7 mouse cellular contexts compared by ENCODE assay signal in genomic region chr4:152360855-152361254, GRCm38 (mm10). TPM values are rescaled to one million over a fixed set of nuclear protein-coding genes. Genes with fewer than 3 reads are reported as not detected.
DNase-seq lines count a peak whose midpoint lies in the region; ATAC-seq and TF ChIP-seq lines count a peak whose summit lies in the region.

No protein-coding gene starts in this region.

- H3K36me3 ChIP-seq in E14TG2a.4 (ENCODE audit: insufficient read depth, low read length) (peaks cover 13% of the 10 kb centered on the region), G1E (replicated peaks) (no peaks in the 10 kb centered on the region)
- no peaks in the 10 kb centered on the region for H3K36me3 ChIP-seq in liver, embryonic 15.5 days (replicated peaks)

- H3K4me3 ChIP-seq in E14TG2a.4 (replicated peaks; ENCODE audit: low read length) (peak overlapping the region; percentile 81), G1E (ENCODE audit: low read depth, low read length) (peak overlapping the region; percentile 51; the same call in 1 of the 2 replicates)
- no peak overlapping the region for H3K4me3 ChIP-seq in liver, embryonic 15.5 days (replicated peaks)

- H3K4me1 ChIP-seq in E14TG2a.4 (replicated peaks; ENCODE audit: low read depth, low read length): peaks cover 85% of the 10 kb centered on the region
- H3K4me1 ChIP-seq in G1E (ENCODE audit: insufficient read depth, low read depth, low read length): no peaks in the 10 kb centered on the region
- peaks cover 9% of the 10 kb centered on the region; the same call in 1 of the 2 replicates for H3K4me1 ChIP-seq in liver, embryonic 15.5 days (replicated peaks)

- DNase-seq in G1E (ENCODE audit: low spot score): no peak
- peak; percentile 84 for DNase-seq in retina, postnatal 1 day
- no peak for DNase-seq in spleen, postnatal 14 days (ENCODE audit: low spot score in 2 of 2)
- DNase-seq in right cerebral cortex, postnatal 10 days (ENCODE audit: low spot score in 2 of 2): no peak

- TF ChIP-seq CTCF in E14TG2a.4 (conservative IDR thresholded peaks at IDR 0.05; ENCODE audit: low read length) (no peak), G1E (IDR thresholded peaks at IDR 0.05; ENCODE audit: low read depth, low read length) (no peak)

- no peak overlapping the region for H3K27ac ChIP-seq in liver, embryonic 15.5 days (replicated peaks)

- ATAC-seq in G1E (ENCODE audit: extremely low read depth, insufficient number of reproducible peaks, low FRiP score, poor library complexity, severe bottlenecking): no peak
- peak; percentile 67 for ATAC-seq in granulocyte monocyte progenitor cell, adult 5-6 weeks (replicated peaks; ENCODE audit: poor library complexity, severe bottlenecking)
- ATAC-seq in liver, embryonic 15.5 days (ENCODE audit: insufficient read depth): no peak

- no peaks in the 10 kb centered on the region for H3K27me3 ChIP-seq in E14TG2a.4 (ENCODE audit: insufficient read depth, low read length)
- no peaks in the 10 kb centered on the region; the same call in 1 of the 2 replicates for H3K27me3 ChIP-seq in G1E (ENCODE audit: insufficient read depth, low read length)
- peaks cover 22% of the 10 kb centered on the region for H3K27me3 ChIP-seq in liver, embryonic 15.5 days

- 3% methylated on average over 24 of the region's 24 CpGs for WGBS in liver, embryonic 15.5 days (ENCODE audit: insufficient replicate concordance)

- H3K9ac ChIP-seq in liver, embryonic 15.5 days: no peak overlapping the region

- peak overlapping the region; percentile 50 for H3K4me2 ChIP-seq in liver, embryonic 15.5 days

- no peaks in the 10 kb centered on the region for H3K9me3 ChIP-seq in E14TG2a.4 (ENCODE audit: low read length)
- peaks cover 97% of the 10 kb centered on the region for H3K9me3 ChIP-seq in G1E (replicated peaks)
- H3K9me3 ChIP-seq in liver, embryonic 15.5 days (replicated peaks): no peaks in the 10 kb centered on the region

RNA-seq across cellular contexts. Expression of gene Chd5, which starts 22.4 kb away (rescaled TPM):
- total RNA-seq in G1E (2014; fragmentation: Nextera tagmentation) (not detected in 2 replicates), G1E (2017) (under 0.01 TPM in 2 replicates)
- polyA plus RNA-seq in G1E (2012): 0.01 TPM in 2 replicates
- total RNA-seq in granulocyte monocyte progenitor cell, adult 5-6 weeks (2014; fragmentation: Nextera tagmentation): not detected in 2 replicates
- 0.04 TPM in 1 of 2 replicates, not detected in the other for total RNA-seq in granulocyte monocyte progenitor cell, adult 5-6 weeks (2017)
- 0.03 and 0.16 TPM in 2 replicates for polyA plus RNA-seq in liver, embryonic 15.5 days (2015; fragmentation: Nextera tagmentation; extraction: Ambion mirVana)

RNA-seq across cellular contexts. Expression of gene Rpl22, which starts 35.3 kb away (rescaled TPM):
- 543 and 552 TPM in 2 replicates for total RNA-seq in G1E (2014; fragmentation: Nextera tagmentation)
- total RNA-seq in G1E (2017): 1,450 and 1,748 TPM in 2 replicates
- polyA plus RNA-seq in G1E (2012): 38.3 and 54.2 TPM in 2 replicates
- 1,942 and 1,984 TPM in 2 replicates for total RNA-seq in granulocyte monocyte progenitor cell, adult 5-6 weeks (2014; fragmentation: Nextera tagmentation)
- 2,435 and 2,975 TPM in 2 replicates for total RNA-seq in granulocyte monocyte progenitor cell, adult 5-6 weeks (2017)
- polyA plus RNA-seq in liver, embryonic 15.5 days (2015; fragmentation: Nextera tagmentation; extraction: Ambion mirVana): 146 and 201 TPM in 2 replicates

RNA-seq across cellular contexts. Expression of gene Rnf207, which starts 42.1 kb away (rescaled TPM):
- total RNA-seq in G1E (2014; fragmentation: Nextera tagmentation): not detected in 2 replicates
- total RNA-seq in G1E (2017): 0.11 and 0.52 TPM in 2 replicates
- not detected in 2 replicates for polyA plus RNA-seq in G1E (2012)
- total RNA-seq in granulocyte monocyte progenitor cell, adult 5-6 weeks (2014; fragmentation: Nextera tagmentation): not detected in 2 replicates
- total RNA-seq in granulocyte monocyte progenitor cell, adult 5-6 weeks (2017): not detected in 2 replicates
- polyA plus RNA-seq in liver, embryonic 15.5 days (2015; fragmentation: Nextera tagmentation; extraction: Ambion mirVana): 0.08 TPM in 1 of 2 replicates, not detected in the other
